Mouse (Mus musculus) kidney, adult 2 months (tissue): ENCODE results near the gene Adipor2.

ENCODE experiments used
- CTCF ChIP-seq: fragments of 200-500 bp; conservative IDR thresholded peaks from 2 replicates; pipeline ENCODE4 v1.5.1; 2011; ENCODE audit warnings: low read depth, mild to moderate bottlenecking, control low read depth, low read length, moderate library complexity, mixed read lengths; ENCODE audit not compliant: insufficient read depth, insufficient read length
- POLR2A ChIP-seq: fragments of 200-500 bp; IDR thresholded peaks from one replicate; pipeline ENCODE4 v1.6.1; 2011; ENCODE audit warnings: low read depth, low read length, control low read depth

DNA sequence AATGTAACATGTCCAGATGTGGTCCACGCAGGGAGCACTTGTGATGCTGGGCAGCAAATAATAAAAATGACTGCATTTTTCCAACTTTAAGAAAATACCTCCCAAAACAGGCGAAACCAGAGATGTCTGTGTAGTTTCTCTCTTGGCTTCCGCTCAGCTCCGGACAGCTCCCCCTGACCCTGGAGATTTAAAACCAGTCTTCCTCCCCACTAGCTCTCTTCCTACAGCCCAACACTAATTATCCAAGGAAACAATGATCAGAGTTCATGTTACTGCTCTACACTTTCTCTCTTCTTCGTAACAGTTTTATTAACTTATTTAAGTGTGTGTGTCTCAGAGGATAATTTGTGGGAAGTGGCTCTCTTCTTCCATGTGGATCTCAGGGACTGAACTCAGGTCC is 42.9 kb upstream of the Adipor2 start:
- TF ChIP-seq CTCF (no peak), POLR2A (no peak)
